Mouse (Mus musculus) layer of hippocampus, adult 18-20 months (tissue): ENCODE measurements at regions not wholly inside any gene's neighbourhood (a gene's known extent, or its start where the extent isn't known, plus 50 kb on each side); places are given as distances from the start of the nearest gene placed in this dataset.

Experiments
- DNase-seq, 2 experiments: peaks; one replicate each; pipeline ENCODE4 v3.0.0; 2022; ENCODE audit warnings: low spot score in 2 of 2

DNA sequence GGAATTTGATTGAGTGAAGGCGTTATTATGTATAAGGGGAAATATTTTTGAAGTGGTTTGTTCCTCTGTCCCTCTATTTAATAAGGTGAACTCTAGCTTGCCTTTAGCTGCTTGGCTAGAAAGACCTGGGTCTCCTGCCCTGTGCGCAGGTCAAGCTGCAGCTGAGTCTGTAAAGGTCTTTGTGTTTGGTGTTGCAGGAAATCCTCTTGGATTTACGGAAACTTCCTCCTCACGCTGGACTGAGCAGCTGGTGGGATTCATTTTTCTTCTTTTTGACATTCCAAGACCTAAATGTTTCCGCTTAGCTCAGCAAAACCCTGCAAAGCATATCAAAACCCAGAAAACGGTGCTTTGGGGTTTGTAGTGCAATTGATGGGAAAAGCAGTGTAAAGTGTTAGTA is 402.2 kb upstream of the Mmadhc start:
- DNase-seq, result no peak

DNA sequence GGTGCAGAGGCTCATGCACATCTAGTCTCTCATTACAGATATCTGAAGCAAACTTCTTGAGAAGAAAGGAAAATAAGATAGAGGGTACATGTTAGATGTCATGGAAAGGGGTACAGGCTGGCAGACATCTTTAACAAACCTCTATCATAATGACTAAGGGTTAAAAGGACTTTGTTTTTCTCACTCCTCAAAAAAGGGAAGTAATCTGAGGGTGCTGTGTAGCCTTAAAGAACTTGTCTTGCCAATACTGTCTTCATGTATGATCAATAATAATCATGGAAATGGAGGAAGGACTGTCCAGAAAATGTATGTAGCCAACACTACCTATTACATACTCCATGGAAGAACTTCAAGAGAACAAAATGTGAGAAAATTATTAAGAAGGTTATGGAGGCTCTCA is 400.0 kb upstream of the Mmadhc start:
- no peak for DNase-seq

DNA sequence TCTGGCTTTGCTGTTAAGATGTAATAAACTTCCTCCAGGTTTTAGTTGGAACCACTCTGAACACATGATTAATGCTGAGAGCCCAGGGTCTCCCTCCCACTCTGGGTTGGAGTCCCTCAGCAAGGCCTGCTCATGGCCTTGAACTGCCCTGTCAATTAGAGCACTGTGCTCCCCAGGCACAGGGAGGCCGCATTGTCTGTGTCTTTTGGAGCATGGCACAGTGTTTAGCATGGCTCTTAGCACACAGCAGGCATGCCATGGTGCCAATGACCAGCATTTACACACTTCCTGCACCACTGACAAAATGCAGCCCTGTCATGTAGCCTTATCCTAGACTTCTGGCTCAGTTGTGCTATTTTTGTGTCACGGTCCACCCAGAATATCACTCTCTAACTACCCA is 398.2 kb upstream of the Mmadhc start:
- DNase-seq, result no peak

DNA sequence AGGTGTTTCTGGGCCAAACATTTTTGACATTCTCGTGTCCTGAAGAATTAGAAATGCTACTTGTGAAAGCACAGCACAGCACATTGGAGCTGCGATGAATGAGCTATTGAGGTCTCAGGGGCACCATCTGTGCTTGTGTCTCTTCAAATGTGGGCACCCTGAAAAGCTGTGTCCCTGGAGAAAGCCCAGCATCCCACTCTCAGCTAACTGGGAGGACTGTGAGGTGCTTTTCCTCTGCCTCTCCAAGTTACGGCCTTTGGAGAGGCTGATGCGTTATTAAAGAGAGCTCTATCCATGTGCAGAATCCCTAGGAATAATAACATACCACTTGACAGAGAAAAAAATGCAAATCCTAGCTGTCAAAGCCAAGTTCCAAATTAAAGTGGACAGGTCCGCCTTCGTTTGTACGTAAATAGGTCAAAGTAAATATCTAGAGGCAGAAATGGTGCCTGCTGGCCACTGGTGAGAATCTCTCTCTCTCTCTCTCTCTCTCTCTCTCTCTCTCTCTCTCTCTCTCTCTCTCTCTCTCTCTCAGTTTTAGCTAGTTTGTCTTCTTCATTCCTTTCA is 397.3 kb upstream of the Mmadhc start:
- no peak for DNase-seq

DNA sequence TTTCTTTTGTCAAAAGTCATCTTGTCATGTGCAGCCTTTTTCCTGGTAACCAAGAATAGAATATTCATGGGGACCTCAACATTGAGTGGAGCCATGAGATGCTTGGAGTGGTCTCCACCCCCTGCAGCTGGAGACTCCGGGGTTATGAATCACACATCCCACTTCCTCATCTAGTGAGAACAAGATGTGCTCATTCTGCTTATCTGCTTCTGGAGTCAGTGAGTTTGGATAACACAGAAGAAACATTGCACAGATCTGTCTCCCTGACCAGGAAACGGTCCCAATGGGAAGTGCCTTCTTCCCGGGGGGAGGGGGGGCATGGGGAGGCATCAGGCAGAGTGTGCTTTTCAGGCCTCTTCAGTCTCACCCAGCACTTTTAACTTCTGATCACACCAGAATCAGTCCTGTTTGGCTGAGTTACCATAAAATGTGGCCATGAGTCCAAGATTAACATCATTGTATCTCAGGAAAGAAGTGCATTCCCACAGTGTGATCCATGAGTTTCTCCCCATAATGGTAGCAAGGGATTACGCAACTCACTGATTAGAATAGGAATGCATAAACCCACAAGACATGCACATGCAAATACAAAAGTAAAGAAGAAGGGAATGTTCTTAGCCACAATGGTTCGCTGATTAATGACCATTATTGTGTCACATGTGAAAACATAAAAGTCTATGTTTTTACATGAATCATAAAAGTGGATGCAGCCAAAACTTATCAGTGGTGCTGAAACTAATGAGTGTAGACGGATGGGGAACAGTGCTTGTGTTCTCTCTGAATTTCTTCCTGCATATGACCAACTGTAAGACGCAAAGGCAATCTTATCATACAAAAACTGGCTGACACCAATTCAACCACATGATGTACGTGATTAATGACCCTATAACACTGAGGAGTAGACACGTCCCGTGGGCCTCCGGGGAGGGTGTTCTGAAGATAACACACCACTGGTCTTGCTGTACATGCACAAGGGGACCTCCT is 393.8 kb upstream of the Mmadhc start:
- no peak for DNase-seq

DNA sequence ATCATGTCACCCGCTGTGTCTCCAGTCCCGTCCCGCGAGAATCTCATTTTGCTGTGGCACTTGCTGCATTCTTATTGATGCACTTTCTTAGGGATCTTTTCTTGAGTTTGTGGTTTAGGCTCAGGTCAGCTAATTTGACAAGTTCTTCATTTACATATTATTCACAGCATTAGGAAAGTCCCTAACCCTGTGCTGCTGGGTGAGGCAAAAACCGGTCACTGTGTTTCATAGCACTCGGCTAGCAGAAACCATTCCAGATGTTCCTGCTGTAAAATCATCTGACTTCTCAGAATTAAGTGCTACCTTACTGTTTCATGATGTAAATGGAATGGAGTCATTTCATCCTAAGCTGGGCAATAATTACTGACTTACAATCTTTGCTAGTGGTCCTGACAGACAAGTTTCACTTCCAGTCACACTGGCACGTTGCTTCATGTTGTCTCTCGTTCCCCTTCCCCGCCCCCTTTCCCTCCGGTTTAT is 391.1 kb upstream of the Mmadhc start:
- DNase-seq, result no peak

DNA sequence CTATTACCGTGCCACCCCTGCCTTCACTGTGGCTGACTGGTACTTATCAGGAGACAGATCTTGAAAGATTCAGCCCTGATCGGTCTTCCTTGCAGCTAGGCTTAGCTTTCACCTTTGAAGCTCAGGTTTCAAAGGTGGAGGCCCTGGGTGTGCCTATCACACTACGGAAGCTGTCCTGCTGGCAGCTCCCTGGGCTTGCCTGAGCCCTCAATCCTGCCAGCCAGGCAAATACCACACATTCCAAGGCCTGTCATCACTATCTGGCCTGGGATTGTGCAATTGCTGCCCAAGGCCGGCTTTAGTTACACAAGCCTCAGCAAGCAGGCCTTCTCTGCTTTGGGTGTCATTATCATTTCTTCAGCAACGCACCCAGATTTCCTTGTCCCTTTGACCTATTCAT is 390.6 kb upstream of the Mmadhc start:
- DNase-seq, result no peak

DNA sequence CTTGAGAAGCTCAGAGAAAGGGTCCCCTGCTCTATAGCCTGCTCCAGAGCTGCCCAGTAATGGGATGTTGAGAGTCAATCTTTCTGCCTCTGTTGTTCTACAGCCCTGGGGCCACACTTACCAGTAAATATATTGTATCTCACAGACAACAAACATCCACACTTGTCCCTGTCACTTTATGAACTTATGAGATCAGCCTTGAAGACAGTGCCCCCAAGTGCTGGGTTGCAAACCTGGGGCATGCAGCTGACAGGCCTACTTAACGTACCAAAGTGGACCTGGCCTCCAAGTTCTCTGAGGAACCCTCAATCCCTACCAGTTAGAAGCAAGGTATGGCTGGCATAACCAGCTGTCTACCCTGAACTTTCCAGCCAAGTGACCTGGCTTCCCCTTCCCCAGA is 380.9 kb upstream of the Mmadhc start:
- no peak for DNase-seq

DNA sequence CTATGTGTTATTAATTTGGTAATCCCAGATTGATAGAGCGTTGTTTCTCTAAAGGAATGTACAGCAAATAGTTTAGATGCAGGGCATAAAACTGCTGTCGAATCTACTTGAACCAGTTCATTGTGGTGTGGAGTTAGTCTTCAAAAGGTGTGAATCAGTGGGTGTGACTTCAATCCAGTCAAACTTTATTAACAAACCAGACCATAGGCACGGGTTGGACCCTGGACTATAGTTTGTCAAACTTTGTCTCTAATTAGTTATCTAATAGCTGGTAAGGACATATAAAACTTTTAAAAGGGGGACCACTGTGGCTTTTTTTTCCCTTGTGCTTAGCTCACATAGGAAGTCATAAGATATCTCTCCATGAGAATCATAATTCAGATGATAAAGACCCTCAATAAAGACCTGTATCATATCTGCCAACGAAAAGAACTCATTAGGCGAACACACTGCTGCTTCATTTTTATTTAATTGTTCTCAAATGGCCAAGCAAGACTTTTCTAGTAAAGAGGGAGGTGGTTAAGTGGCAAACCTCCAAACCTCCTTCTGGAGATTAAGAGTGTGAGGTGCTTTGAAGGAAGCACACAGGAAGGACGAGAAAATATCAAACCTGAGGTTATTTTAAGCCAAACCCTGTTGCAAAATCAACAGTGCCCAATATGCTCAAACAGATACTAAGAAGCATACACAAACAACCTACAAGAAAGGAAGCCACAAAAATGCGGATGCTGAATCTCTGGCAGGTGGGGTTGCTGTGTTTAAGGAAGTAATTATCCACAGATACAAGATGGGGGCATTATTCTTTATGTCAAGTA is 379.3 kb upstream of the Mmadhc start:
- DNase-seq, result no peak

DNA sequence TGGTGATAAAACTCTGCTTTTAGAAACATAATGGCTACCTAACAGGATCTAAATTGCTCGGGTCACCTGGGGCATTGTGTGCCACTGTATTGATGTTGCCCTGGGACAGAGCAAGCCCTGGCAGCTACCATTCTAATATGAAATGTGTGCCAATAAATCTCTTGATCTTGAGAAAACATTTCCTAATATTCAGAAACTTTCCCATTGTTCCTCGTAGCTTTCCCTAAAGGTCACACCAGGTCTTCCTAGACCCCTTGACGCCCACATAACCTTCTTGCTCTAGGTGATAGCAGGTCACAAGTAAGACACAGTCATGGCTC is 378.2 kb upstream of the Mmadhc start:
- DNase-seq, result no peak

DNA sequence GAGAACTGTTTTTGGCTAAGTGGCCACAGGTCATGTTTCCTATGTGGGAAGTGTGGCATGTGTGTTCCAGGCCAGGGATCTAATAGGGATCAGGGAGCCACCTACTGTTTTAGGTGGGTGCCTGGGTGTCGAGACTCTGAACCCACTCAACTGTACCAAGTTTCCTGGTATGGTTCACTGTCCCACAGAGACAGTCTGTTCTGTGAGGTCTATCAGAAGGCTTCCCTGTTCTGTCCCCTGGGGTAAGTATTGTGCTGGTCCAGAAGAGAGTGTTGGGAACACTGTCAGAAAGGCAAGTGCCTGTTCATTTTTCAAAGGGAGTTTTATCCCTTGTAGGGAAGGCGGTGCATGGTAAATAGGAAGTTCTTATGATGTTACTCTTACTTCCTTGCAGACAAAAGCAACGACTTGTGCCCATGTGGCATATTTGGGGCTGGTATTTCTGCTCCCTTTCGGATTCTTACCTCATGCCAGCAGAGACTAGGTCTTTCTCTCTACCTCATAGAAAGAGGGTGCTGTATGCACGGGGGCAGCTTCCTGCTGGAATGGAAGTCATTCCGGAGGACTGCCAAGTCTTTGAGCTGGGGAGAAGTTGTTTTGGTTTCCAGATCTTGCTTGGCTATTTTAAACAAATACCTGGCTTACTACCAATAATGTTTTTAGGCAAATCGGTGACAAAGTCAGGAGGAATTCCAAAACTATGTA is 377.7 kb upstream of the Mmadhc start:
- DNase-seq, result no peak

DNA sequence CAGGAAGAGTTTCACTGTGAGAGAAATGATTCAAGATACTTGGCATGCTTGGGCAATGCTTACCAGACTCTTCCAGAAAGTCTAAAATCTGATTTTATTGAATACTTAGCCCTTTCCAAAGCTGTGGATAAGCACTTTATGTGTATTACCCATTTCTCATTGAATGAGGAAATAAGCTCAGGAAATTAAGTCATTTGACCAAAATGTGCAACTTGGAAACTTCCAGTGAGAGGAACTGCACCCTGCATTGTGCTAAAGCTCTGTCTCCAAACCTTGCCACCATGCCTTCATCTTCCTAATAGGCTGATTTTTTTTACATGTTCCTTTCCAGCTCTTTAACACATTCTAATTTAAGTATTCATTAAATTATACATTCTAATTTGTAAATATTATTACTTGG is 372.7 kb upstream of the Mmadhc start:
- no peak for DNase-seq

DNA sequence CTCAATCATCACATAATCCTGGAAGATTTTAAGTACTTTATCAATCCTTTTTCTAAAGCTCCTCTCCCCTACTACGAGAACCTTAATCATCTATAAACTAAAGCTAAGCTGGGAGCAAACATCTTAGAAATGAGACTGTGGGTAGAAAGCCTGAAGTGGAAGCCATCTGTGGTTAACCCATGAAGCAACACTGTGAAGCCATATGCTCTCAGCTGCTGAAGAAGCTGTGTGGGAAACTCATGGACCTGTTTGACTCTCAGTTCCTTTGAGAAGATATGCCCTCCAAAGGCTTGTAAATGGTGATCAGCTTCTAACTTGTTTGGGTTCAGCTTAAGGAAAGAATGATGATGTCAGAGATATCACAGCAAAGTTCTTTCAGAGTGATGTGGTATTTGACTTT is 372.2 kb upstream of the Mmadhc start:
- DNase-seq, result peak in 1 of 2 experiments; percentile 14

DNA sequence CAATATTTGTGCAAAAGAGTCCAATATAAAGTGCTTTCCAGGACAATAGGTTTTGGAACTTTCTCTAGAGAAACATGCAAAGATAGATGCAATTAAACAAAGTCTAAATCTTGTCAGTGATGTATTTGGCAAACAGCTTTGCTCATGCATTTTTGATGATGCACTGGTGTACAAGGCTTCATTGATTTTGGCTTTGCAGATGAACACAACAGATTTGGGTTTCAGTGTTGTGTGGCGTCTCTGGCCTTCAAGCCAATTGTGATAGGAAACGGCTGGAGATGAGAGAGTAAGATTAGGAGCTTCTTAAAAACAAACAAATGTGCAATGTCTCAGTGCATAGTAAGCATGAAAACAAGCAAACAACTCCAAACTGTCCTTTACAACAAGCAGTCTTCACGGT is 370.6 kb upstream of the Mmadhc start:
- no peak for DNase-seq

DNA sequence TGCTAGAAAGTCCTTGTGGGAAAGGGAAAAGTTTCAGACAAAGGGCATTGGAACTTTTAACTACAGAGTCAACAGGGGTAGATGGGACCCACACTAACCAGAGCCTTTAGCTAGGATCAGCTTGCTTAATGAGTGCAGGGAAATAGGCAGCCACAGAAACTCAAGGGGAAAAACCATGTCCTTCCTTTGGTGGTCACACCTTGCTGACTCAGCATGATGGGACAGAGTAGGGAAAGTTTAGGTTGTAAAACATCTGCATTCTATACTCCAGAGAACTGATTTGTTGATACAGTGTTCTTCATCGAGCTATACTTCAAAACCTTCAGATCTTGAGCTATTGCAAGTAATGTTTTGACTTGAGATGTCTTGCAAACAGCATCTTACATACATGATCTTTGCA is 365.9 kb upstream of the Mmadhc start:
- DNase-seq, result no peak

DNA sequence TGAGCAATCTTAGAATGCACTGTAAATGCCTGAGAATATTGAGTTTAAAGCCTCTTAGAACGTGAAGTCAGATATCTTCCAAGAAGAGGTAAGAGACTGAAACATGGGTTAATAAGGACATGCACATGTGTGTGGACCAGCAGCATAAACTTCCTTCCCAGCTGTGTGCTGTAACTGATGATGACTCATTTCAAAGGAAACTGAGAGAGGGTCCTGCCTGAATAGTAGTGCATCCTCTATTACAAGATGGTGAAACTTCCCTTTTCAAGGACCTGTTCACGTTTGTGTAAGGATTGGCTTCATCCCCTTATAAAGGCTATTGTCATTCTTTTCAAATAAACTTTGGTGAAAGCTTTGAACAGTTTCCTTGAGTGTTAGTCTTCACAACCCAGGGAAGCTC is 363.4 kb upstream of the Mmadhc start:
- DNase-seq, result no peak

DNA sequence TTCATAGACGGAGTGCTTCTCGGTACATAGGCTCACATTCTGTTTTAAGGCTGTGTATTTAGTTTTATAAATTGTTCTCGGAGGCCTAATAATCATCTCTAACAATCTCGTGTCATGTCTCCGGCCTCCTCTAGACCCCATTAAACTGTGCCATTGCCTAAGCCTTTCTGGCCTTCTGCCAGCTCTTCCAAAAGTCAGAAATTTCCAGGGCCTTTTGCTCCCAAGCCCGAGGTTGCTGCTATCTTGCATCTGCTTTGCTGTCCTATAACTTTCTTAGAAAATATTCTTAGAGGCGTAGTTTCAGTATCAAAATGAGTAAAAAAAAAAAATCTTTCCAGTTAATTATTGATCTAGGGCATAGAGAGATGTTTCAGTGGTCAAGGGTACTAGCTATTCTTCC is 361.2 kb upstream of the Mmadhc start:
- DNase-seq, result no peak

DNA sequence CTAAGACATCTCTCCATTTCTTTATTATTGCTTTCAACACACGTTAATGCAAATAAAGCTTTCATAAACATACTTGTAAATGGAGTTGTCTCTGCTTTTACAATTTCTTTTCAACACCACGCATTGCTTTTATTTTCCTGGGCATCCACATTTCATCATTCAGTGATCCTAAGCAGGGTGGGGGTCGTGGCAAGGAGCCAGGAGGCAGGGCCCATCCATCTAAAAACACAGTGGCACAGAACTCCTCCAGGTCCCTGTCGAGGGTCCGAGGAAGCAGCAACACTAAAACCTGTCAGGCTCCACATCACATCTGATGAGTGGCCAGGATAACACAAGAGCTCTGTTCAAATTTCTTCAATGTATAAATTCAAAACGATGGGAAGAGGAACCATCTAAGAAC is 359.8 kb upstream of the Mmadhc start:
- no peak for DNase-seq

DNA sequence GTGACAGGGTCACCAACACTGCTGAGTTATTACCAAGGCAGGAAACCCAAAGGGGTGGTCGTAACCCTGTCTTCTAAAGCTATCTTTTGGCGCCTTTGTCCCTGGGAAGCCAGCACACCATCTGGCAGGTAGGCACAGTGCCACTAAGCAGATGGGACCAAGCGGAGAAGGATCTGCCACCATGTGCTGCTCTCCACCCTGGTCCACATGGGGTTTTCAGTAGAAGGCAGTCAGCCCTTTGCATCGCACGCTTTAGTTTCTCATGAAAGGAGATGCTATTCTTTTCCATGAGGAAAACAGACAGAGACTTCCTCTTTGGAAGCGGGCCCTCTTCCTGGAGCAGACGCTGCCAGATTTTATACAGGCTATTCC is 358.3 kb upstream of the Mmadhc start:
- DNase-seq, result peak; percentile 24 to 68

DNA sequence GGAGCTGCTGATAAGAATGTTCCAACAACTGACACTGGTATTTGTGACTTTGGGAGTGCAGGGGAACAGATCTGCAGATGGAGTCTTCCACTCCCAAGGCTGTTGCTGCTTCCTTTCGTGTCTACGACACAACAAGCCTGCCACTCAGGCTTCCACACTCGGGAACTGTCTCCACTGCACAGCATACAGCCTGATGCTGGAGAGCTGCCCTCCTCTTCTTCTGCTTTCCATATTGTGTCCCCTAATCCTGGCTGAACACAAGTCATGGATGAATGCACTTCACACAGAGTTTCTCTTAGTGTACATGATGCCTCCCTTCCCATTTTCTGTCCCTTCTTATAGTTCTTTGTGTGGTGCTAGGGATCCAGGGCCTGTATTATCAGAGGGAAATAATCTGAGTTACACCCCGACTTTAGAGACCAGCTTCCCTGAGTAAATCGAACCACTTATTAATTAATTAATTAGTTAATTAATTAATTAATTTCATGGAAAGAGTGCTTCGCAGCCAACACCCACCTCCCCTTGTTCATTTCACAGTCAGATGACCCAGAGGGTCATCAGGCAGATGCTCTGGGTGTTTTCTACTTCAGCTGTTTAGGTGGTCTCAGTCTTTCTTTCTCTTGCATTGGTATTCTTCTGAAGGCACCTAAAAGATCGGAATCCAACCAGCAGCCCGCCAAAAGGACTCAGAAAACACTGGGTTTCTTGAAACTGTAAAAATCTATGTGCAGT is 357.8 kb upstream of the Mmadhc start:
- DNase-seq, result peak in 1 of 2 experiments; percentile 3

DNA sequence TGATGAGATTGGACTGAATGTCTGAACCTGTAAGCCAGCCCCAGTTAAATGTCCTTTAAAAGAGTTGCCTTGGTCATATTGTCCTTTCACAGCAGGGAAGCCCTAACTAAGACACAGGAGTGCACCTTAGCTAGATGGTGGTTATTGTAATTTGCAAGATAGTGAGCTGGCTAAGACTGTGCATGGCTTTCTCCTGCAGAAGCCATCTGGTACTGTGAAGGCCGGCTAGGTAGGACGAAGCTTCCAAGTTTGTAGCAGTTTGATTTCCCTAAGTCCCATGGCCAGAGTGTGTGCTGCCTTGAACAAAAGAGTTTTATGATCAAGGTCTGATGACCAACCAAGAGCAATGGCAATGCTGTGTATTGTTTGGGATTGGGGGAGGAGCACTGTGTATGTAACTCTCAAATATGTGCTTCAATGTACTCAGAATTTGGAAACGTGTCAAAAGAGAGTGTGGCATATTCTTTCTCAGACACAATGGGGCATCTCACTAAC is 356.6 kb upstream of the Mmadhc start:
- no peak for DNase-seq
